Mouse (Mus musculus) R1 (cell line): ENCODE data around the gene B3galt2.

Experiments
- DNase-seq: peaks from one replicate; pipeline ENCODE4 v3.0.0-alpha.2; 2018; ENCODE audit warnings: low read depth, low spot score

B3galt2 gene

GRCm38 (mm10) chr1:143702741-143703262 is 62.3 kb downstream of the B3galt2 start, which contains the start of gene Cdc73:
Gene Cdc73, minus strand, starts transcription at chr1:143702893.
- DNase-seq: peak; percentile 82
